Mouse (Mus musculus) gastrocnemius, adult 8-10 months (tissue): ENCODE results near the gene Il31ra. TPM values are rescaled to one million over a fixed set of nuclear protein-coding genes. Genes with fewer than 3 reads are reported as not detected.
"Not testable (repeated sequence)": the region's sequence is repeated elsewhere in the genome, so short reads cannot be mapped to it uniquely, and the experiment has no call there.

Experiments
- DNase-seq, 2 experiments: peaks; one replicate each; pipeline ENCODE4 v3.0.0; 2022; ENCODE audit warnings: low spot score in 2 of 2
- total RNA-seq, 4 experiments: library from RNA; stranded (reverse); gene quantifications; 2 replicates each; pipeline ENCODE4 v1.2.4; 2022

Il31ra gene
- total RNA-seq, result under 1 TPM in 1 of 4 experiments, not detected in 3; 0.40 TPM

DNA sequence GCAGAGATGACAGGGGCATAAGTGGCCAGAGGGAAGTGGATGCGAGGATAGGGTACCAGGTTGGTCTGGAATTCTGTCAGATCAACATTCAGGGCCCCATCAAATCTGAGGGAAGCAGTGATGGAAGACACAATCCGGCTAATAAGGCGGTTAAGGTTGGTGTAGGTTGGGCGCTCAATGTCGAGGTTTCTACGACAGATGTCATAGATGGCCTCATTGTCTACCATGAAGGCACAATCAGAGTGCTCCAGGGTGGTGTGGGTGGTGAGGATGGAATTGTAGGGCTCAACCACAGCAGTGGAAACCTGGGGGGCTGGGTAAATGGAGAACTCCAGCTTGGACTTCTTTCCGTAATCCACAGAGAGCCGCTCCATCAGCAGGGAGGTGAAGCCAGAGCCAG is at the start of gene Il31ra:
Il31ra (minus strand) TSS at position 101 of the 400 bp plus-strand sequence.
- not testable (repeated sequence) for DNase-seq

GRCm38 (mm10) chr13:112642897-112643296 is 48.7 kb upstream of the Il31ra start:
- no peak for DNase-seq

GRCm38 (mm10) chr13:112639111-112639510 is 45.0 kb upstream of the Il31ra start:
- DNase-seq, result no peak

DNA sequence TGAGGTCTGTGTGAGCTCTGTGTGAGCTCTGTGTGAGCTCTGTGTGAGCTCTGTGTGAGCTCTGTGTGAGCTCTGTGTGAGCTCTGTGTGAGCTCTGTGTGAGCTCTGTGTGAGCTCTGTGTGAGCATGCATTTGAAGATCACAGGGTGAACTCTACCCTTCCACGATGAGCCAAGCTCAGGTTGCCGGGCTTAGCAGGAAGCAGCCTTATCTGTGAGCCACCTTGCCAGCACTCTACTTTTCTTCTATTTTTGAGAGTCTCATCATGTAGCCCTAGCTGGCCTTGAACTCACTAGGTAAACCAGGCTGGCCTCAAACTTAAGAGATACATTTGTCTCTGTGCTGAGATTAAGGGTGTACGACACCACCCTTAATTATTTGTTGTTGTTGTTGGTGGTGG is 42.3 kb upstream of the Il31ra start:
- DNase-seq, result no peak

- no peak for DNase-seq
Observed at GRCm38 (mm10) chr13:112635174-112635837, 41.1 kb upstream of the Il31ra start.

- no peak for DNase-seq
Observed at GRCm38 (mm10) chr13:112625566-112625965, 31.4 kb upstream of the Il31ra start.

- DNase-seq, result no peak
Observed at GRCm38 (mm10) chr13:112624622-112625021, 30.5 kb upstream of the Il31ra start.

DNA sequence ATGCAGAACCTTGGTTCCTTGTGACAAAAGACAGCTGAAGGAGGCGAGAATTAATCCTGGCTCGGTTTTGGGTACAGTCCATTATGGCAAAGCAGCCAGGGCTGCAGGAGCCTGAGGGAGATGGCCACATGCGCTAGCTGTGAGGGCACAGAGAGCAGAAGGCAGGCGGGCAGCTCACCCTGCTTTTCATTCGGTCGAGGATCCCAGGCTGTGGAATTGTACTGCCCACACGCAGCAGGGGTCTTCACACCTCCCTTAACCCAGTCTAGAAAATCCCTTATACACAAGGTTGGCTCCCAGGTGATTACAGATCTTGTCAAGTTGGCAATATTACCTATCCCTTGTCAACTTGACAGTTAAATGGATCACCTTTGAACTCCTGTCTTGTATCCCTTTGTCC is 29.5 kb upstream of the Il31ra start:
- DNase-seq, result no peak

DNA sequence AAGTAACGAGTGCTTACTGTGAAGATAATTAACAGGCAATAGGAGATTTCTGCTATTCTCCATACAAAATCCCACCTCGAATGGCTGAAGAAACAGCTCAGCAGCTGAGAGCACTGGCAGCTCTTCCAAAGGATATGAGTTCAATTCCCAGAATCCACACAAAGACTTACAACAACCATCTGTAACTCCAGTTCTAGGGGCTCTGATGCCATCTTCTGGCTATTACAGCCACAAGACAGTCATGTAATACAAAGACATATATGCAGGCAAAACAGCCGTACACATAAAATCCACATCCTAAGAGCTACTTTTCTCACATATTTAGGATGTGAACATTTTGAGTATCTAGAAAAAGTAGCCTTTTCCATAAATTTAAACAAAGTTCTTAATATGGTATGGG is 27.4 kb upstream of the Il31ra start:
- DNase-seq, result no peak

- no peak for DNase-seq
Observed at GRCm38 (mm10) chr13:112608606-112609005, 14.4 kb upstream of the Il31ra start.

GRCm38 (mm10) chr13:112604411-112604810 is 10.3 kb upstream of the Il31ra start:
- no peak for DNase-seq

DNA sequence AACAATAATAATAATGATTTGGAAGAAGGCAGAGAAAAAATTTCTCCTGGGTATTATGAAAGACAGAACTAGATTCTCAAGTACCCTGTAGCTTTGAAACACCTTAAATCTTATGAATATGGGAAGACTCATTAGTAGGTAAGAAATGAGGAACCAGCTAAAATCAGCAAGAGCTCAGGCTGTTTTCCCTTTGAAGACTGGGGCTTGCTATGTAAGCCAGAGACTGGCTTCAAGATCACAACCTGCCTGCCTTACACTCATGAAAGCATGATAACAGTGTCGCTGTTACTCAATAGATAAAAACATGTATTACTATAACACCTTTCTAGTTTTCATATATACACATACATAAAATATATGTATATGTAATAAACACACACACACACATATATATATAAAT is 9.7 kb upstream of the Il31ra start:
- no peak for DNase-seq

DNA sequence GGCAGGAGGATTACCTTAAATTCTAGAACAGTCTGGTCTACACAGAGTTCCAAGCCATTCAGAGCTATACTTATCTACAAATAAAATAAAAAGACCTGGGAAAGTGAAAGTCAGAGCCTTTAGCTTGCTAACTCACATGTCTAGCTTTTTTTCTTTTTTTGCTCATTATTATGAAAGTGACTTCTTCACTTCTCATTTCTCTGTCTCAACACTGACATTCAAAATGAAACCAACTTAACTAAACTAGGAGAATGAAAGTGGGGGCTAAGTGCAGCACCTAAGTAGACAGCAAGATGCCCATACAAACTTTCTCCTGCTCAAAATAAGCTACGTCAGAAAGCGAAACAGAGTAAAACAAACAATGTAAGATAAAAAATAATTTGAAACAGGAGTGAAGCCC is 8.4 kb upstream of the Il31ra start:
- no peak for DNase-seq

GRCm38 (mm10) chr13:112590254-112590653 is 3.9 kb downstream of the Il31ra start:
- DNase-seq, result no peak

DNA sequence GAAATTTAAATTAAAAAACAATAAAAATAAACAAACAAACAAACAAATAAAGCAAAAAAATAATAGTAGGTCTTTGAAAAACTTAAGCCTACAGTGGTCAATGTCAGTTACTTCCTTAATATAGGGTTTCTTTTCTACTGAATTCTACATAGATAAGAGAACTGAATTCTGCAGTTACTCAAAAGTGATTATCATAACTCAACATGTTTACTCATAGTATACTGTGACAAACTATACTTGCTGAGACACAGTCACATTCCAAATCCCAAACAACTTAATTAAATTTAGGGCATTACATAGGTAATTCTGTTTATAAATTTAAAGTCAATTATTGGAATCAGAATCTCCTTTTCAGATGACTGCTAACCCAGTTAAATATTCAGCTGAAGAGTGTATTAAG is 4.5 kb downstream of the Il31ra start:
- DNase-seq, result no peak

GRCm38 (mm10) chr13:112584556-112585237 is 9.5 kb downstream of the Il31ra start:
- no peak for DNase-seq

GRCm38 (mm10) chr13:112582291-112582690 is 11.9 kb downstream of the Il31ra start:
- DNase-seq, result no peak

- DNase-seq, result no peak
Observed at GRCm38 (mm10) chr13:112581796-112582195, 12.4 kb downstream of the Il31ra start.

GRCm38 (mm10) chr13:112580590-112581320 is 13.4 kb downstream of the Il31ra start:
- no peak for DNase-seq

- peak; percentile 99 to 100 for DNase-seq
Observed at GRCm38 (mm10) chr13:112578041-112578440, 16.1 kb downstream of the Il31ra start.

- no peak for DNase-seq
Observed at GRCm38 (mm10) chr13:112573800-112574199, 20.4 kb downstream of the Il31ra start.

GRCm38 (mm10) chr13:112570768-112571167 is 23.4 kb downstream of the Il31ra start:
- DNase-seq, result no peak
